Mouse (Mus musculus) ES-Bruce4 (cell line): ENCODE data around the gene Diras1.

Experiments
- CTCF ChIP-seq: IDR thresholded peaks from one replicate; pipeline ENCODE4 v1.8.1; 2011; ENCODE audit warnings: low read depth, low read length
- POLR2A ChIP-seq: IDR thresholded peaks from one replicate; pipeline ENCODE4 v1.8.1; 2011; ENCODE audit warnings: low read length; ENCODE audit not compliant: insufficient read depth

GRCm38 (mm10) chr10:80996501-80996900 is 29.0 kb downstream of the Diras1 start:
- no peak for TF ChIP-seq POLR2A
- TF ChIP-seq CTCF, result no peak
